Mouse (Mus musculus): ENCODE results near the gene Serpine1. TPM values are rescaled to one million over a fixed set of nuclear protein-coding genes. Genes with fewer than 3 reads are reported as not detected.

The Serpine1 gene
- polyA plus RNA-seq, 1 experiment from 2014 or later = 0.15 TPM

- Histone ChIP-seq H3K9me3 (ENCODE audit: control insufficient read depth, low read length) (no peaks in the 10 kb centered on the region), H3K4me2 (ENCODE audit: low read length) (no peak overlapping the region), H3K36me3 (ENCODE audit: control insufficient read depth, insufficient read depth) (no peaks in the 10 kb centered on the region), H3K27me3 (replicated peaks; ENCODE audit: control insufficient read depth, insufficient read depth, low read length) (peaks cover 44% of the 10 kb centered on the region), H3K4me1 (replicated peaks; ENCODE audit: control insufficient read depth, insufficient read depth, low read length) (peaks cover 12% of the 10 kb centered on the region), H3K9ac (replicated peaks; ENCODE audit: low read depth, low read length) (no peak overlapping the region), H3K27ac (ENCODE audit: low read length) (no peak overlapping the region), H3K4me3 (replicated peaks; ENCODE audit: low read length) (no peak overlapping the region)
- ATAC-seq = no peak
- 45% methylated on average over 3 of the region's 3 CpGs for WGBS
Measured at GRCm38 (mm10) chr5:137024318-137024717, 47.8 kb downstream of the Serpine1 start.

GRCm38 (mm10) chr5:137015913-137016312 is 56.2 kb downstream of the Serpine1 start:
- Histone ChIP-seq H3K36me3 (ENCODE audit: control insufficient read depth, insufficient read depth) (no peaks in the 10 kb centered on the region), H3K9me3 (ENCODE audit: control insufficient read depth, low read length) (0 out of 2 replicates have a peak, but pooled peaks cover 2% of the 10 kb centered on the region), H3K27ac (ENCODE audit: low read length) (no peak overlapping the region), H3K4me2 (ENCODE audit: low read length) (no peak overlapping the region), H3K9ac (replicated peaks; ENCODE audit: low read depth, low read length) (no peak overlapping the region), H3K4me3 (replicated peaks; ENCODE audit: low read length) (no peak overlapping the region), H3K4me1 (replicated peaks; ENCODE audit: control insufficient read depth, insufficient read depth, low read length) (no peaks in the 10 kb centered on the region), H3K27me3 (replicated peaks; ENCODE audit: control insufficient read depth, insufficient read depth, low read length) (no peaks in the 10 kb centered on the region)
- 93% methylated on average over 3 of the region's 3 CpGs for WGBS
- no peak for ATAC-seq

DNA sequence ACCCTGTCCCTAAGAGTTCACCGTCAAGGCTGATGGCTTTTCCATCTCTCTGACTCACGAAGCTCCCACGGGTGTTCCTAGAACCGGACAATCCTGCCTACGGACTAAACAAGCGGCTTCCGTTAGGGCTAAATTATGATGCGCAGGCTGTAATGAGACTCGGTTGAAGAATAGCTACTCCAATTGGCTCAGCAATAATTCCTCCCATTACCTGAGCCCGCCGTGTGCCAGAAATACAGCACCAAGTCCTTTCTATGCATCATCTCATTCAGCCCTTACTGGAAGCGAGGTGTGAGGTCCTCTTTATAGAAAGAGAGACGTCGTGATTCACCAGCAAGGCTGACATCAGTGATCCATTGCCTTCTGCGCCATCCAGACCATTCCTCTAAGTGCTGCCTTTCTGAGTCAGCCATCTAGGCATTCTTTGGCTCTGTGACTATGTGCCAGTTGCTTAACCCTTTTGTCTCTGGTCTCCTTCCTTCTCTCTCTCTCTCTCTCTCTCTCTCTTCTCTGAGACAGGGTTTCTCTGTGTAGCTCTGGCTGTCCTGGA is 59.6 kb downstream of the Serpine1 start:
- Histone ChIP-seq H3K27ac (ENCODE audit: low read length) (no peak overlapping the region), H3K36me3 (ENCODE audit: control insufficient read depth, insufficient read depth) (no peaks in the 10 kb centered on the region), H3K9me3 (ENCODE audit: control insufficient read depth, low read length) (0 out of 2 replicates have a peak, but pooled peaks cover 2% of the 10 kb centered on the region), H3K27me3 (replicated peaks; ENCODE audit: control insufficient read depth, insufficient read depth, low read length) (0 out of 2 replicates have a peak, but pooled peaks cover 2% of the 10 kb centered on the region), H3K4me3 (replicated peaks; ENCODE audit: low read length) (no peak overlapping the region), H3K4me2 (ENCODE audit: low read length) (no peak overlapping the region), H3K9ac (replicated peaks; ENCODE audit: low read depth, low read length) (no peak overlapping the region), H3K4me1 (replicated peaks; ENCODE audit: control insufficient read depth, insufficient read depth, low read length) (no peaks in the 10 kb centered on the region)
- no peak for ATAC-seq
- WGBS = 74% methylated on average over 15 of the region's 15 CpGs

Other genes with a start within 250 kb of the Serpine1 start
- gene Col26a1, start 189.1 kb downstream of the Serpine1 start, polyA plus RNA-seq (2015; fragmentation: Nextera tagmentation; extraction: Ambion mirVana) = 13.9 and 16.7 TPM in 2 replicates
- gene Ift22, start 164.1 kb downstream of the Serpine1 start, polyA plus RNA-seq (2015; fragmentation: Nextera tagmentation; extraction: Ambion mirVana) = 112 and 114 TPM in 2 replicates
- gene Fis1, start 119.0 kb downstream of the Serpine1 start, polyA plus RNA-seq (2015; fragmentation: Nextera tagmentation; extraction: Ambion mirVana) = 292 and 326 TPM in 2 replicates
- gene Cldn15, start 105.7 kb downstream of the Serpine1 start, polyA plus RNA-seq (2015; fragmentation: Nextera tagmentation; extraction: Ambion mirVana) = 0.21 and 0.58 TPM in 2 replicates
- 31.6 and 36.5 TPM in 2 replicates for gene Plod3, start 85.2 kb downstream of the Serpine1 start, polyA plus RNA-seq (2015; fragmentation: Nextera tagmentation; extraction: Ambion mirVana)
- gene Znhit1, start 84.2 kb downstream of the Serpine1 start, polyA plus RNA-seq (2015; fragmentation: Nextera tagmentation; extraction: Ambion mirVana) = 107 and 131 TPM in 2 replicates
- gene Vgf, start 45.9 kb downstream of the Serpine1 start, polyA plus RNA-seq (2015; fragmentation: Nextera tagmentation; extraction: Ambion mirVana) = 3.9 and 4.3 TPM in 2 replicates
- gene Ap1s1, start 26.1 kb downstream of the Serpine1 start, polyA plus RNA-seq (2015; fragmentation: Nextera tagmentation; extraction: Ambion mirVana) = 252 and 272 TPM in 2 replicates
- gene Trim56, start 43.9 kb upstream of the Serpine1 start, polyA plus RNA-seq (2015; fragmentation: Nextera tagmentation; extraction: Ambion mirVana) = 2.6 and 3.5 TPM in 2 replicates
- not detected in 2 replicates for gene Muc3, start 77.1 kb upstream of the Serpine1 start, polyA plus RNA-seq (2015; fragmentation: Nextera tagmentation; extraction: Ambion mirVana)
- 0.17 TPM in 1 of 2 replicates, not detected in the other for gene Muc3a, start 140.1 kb upstream of the Serpine1 start, polyA plus RNA-seq (2015; fragmentation: Nextera tagmentation; extraction: Ambion mirVana)
- gene Ache, start 215.3 kb upstream of the Serpine1 start, polyA plus RNA-seq (2015; fragmentation: Nextera tagmentation; extraction: Ambion mirVana) = 10.2 and 17.2 TPM in 2 replicates
- gene Ufsp1, start 222.4 kb upstream of the Serpine1 start, polyA plus RNA-seq (2015; fragmentation: Nextera tagmentation; extraction: Ambion mirVana) = 6.1 and 8.9 TPM in 2 replicates
- gene Srrt, start 235.4 kb upstream of the Serpine1 start, polyA plus RNA-seq (2015; fragmentation: Nextera tagmentation; extraction: Ambion mirVana) = 119 and 125 TPM in 2 replicates
- 17.0 and 17.9 TPM in 2 replicates for gene Trip6, start 242.1 kb upstream of the Serpine1 start, polyA plus RNA-seq (2015; fragmentation: Nextera tagmentation; extraction: Ambion mirVana)

Data from forebrain, embryonic 16.5 days (tissue).